Mouse (Mus musculus): ENCODE measurements around the gene 1110059G10Rik. TPM values are rescaled to one million over a fixed set of nuclear protein-coding genes. Genes with fewer than 3 reads are reported as not detected.

1110059G10Rik gene
- polyA plus RNA-seq (2014; fragmentation: Nextera tagmentation; extraction: Ambion mirVana): 36.6 and 37.3 TPM in 2 replicates

DNA sequence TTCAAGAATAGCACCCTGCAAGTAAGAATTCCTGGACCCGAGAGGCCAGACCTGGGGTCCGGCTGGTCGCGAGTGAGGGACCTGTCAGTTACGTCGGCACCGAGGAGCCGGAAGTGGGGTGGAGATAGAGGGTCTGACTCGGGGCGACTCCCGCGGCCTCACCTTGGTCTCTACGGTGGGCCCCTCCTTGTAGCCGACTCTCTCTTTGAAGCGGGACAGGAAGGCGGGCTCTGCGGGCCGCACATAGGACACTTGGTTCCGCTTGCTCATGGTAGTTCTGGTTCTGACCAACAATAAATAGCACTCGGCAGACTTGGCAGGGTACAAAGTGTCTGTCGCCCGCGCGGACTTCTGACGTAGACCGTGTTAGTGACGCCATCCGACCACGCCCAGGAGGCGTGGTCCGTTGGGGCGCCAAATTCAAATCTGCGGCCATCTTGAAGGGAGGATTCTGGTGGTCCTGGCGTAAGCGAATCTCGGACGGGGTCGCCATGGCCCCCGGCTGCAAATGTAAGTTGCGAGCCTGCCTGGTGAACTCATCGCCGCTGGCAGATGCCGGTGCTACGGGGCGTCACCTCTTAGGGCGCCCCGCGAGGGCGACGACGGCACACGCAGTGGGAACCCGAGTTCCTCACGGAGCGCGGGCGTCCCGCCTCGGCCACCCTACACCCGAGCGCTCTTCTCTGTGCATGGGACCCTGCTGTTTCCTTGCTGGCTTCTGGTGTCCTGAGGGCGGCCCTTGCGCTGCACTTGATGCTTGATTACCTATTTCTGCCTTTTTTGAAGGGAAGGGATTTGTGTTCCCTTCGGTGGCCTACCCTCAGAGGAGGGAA lies at the start of gene 1110059G10Rik, which contains the start of gene Kif15:
TSS of gene 1110059G10Rik (minus strand) at position 358 of the 833 bp plus-strand sequence.
TSS of gene Kif15 (plus strand) at position 404 of the 833 bp plus-strand sequence.
- DNase-seq (ENCODE audit: low spot score) (peak; percentile 99), ATAC-seq (ENCODE audit: low FRiP score) (peak; percentile 99)
- no peaks in the 10 kb centered on the region for H3K9me3 ChIP-seq (ENCODE audit: control insufficient read depth, low read length)
- peak within 1 kb of the TSS; percentile 81 for H3K4me3 ChIP-seq (ENCODE audit: low read depth, low read length)
- H3K9ac ChIP-seq (ENCODE audit: low read depth, low read length): peak within 1 kb of the TSS; percentile 72
- no peaks in the 10 kb centered on the region for H3K27me3 ChIP-seq (ENCODE audit: control insufficient read depth, insufficient read depth, low read length)
- H3K4me1 ChIP-seq (replicated peaks; ENCODE audit: control insufficient read depth, insufficient read depth, low read length): 0 out of 2 replicates have a peak, but pooled peaks cover 2% of the 10 kb centered on the region
- no peaks in the 10 kb centered on the region for H3K36me3 ChIP-seq (ENCODE audit: control insufficient read depth, insufficient read depth, low read length)
- peak within 1 kb of the TSS; percentile 65 for H3K27ac ChIP-seq (ENCODE audit: low read depth, low read length)
- WGBS: under 1% methylated on average over 64 of the region's 64 CpGs
- peak within 1 kb of the TSS; percentile 69 for H3K4me2 ChIP-seq (replicated peaks; ENCODE audit: low read depth, low read length)

DNA sequence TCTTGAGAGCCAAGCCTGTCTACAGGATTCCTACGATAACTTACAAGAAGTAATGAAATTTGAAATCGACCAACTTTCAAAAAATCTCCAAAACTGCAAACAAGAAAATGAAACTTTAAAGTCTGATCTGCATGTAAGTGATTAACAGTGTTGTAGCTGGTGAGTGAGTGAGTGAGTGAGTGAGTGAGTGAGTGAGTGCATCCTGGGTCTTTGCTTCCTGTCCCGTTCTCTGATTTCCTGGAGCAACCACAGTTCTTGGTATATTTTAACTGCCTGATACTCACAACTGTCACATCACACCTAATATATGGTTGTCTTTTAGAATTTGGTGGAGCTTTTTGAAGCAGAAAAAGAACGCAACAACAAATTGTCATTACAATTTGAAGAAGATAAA lies 48.4 kb upstream of the 1110059G10Rik start:
- DNase-seq (ENCODE audit: low spot score) (no peak), ATAC-seq (ENCODE audit: low FRiP score) (no peak)
- Histone ChIP-seq H3K27me3 (ENCODE audit: control insufficient read depth, insufficient read depth, low read length) (no peaks in the 10 kb centered on the region), H3K9ac (ENCODE audit: low read depth, low read length) (no peak overlapping the region), H3K4me1 (replicated peaks; ENCODE audit: control insufficient read depth, insufficient read depth, low read length) (no peaks in the 10 kb centered on the region), H3K4me2 (replicated peaks; ENCODE audit: low read depth, low read length) (no peak overlapping the region), H3K4me3 (ENCODE audit: low read depth, low read length) (no peak overlapping the region), H3K36me3 (ENCODE audit: control insufficient read depth, insufficient read depth, low read length) (0 out of 2 replicates have a peak, but pooled peaks cover 4% of the 10 kb centered on the region), H3K9me3 (ENCODE audit: control insufficient read depth, low read length) (no peaks in the 10 kb centered on the region), H3K27ac (ENCODE audit: low read depth, low read length) (no peak overlapping the region)
- 96% methylated on average over 4 of the region's 4 CpGs for WGBS

DNA sequence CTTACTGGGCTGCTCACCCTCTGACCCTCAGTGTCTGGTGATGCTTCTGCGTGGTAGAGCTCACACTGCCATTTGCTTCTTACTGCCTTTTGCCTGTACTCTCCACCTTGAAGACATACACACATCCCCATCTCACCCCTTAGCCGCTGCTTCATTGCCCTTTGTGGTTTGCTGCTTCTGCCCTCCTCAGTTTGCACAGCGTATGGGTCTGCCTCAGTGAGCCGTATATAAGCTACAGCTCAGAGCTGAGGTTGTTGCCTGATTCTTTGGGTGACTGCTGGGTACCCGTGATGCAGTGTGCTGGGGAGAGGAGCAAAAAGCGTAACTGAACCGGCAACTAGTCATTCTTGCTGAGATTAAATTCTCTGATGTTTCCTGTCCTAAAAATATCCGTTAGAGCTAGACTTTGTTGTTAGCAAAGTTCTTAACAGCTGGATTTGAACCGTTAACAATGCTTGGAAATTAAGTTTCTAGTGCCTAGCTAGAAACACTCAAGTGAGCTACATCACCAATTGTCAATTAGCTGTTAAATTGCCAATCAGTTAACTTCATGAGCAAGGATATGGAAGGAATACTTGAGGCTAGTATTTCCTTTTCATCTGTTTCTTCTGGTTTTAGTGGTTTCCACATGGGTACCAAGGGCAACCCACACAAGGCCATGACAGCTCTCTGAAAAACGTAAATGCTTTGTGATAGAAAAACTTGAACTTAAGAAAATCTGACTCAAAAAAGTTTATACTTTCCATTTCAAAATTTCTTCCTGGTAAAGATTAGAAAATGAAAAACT lies 47.8 kb upstream of the 1110059G10Rik start:
- DNase-seq (ENCODE audit: low spot score): no peak
- H3K9me3 ChIP-seq (ENCODE audit: control insufficient read depth, low read length): no peaks in the 10 kb centered on the region
- no peak for ATAC-seq (ENCODE audit: low FRiP score)
- H3K36me3 ChIP-seq (ENCODE audit: control insufficient read depth, insufficient read depth, low read length): 0 out of 2 replicates have a peak, but pooled peaks cover 4% of the 10 kb centered on the region
- H3K9ac ChIP-seq (ENCODE audit: low read depth, low read length): no peak overlapping the region
- H3K27me3 ChIP-seq (ENCODE audit: control insufficient read depth, insufficient read depth, low read length): no peaks in the 10 kb centered on the region
- H3K4me3 ChIP-seq (ENCODE audit: low read depth, low read length): no peak overlapping the region
- no peak overlapping the region for H3K4me2 ChIP-seq (replicated peaks; ENCODE audit: low read depth, low read length)
- no peaks in the 10 kb centered on the region for H3K4me1 ChIP-seq (replicated peaks; ENCODE audit: control insufficient read depth, insufficient read depth, low read length)
- H3K27ac ChIP-seq (ENCODE audit: low read depth, low read length): no peak overlapping the region
- WGBS: 96% methylated on average over 10 of the region's 10 CpGs

DNA sequence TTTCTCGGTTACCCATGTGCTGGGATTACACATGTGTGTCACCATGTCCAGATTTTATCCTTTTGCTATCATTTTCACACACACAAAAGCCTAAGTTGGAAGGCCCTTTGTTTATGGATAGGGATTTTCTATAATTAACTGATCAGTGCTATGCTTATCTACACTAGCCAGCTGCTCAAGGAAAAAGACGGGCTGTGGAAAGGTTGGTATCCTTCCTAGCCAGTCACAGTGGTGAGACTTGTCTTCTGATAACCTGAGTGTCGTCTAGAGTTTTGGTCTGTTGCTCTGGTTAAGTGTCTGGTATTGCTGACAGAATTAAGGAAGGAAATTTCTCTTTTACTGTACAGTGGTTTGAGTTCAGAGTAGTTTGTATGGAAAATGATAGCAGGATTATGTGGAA lies 21.9 kb downstream of the 1110059G10Rik start:
- H3K4me1 ChIP-seq (replicated peaks; ENCODE audit: control insufficient read depth, insufficient read depth, low read length): no peaks in the 10 kb centered on the region
- H3K4me2 ChIP-seq (replicated peaks; ENCODE audit: low read depth, low read length): no peak overlapping the region
- H3K9me3 ChIP-seq (ENCODE audit: control insufficient read depth, low read length): no peaks in the 10 kb centered on the region
- ATAC-seq (ENCODE audit: low FRiP score): no peak
- no peak for DNase-seq (ENCODE audit: low spot score)
- no peaks in the 10 kb centered on the region for H3K27me3 ChIP-seq (ENCODE audit: control insufficient read depth, insufficient read depth, low read length)
- no peak overlapping the region for H3K9ac ChIP-seq (ENCODE audit: low read depth, low read length)
- H3K27ac ChIP-seq (ENCODE audit: low read depth, low read length): no peak overlapping the region
- WGBS: 92% methylated on average over 3 of the region's 3 CpGs
- H3K4me3 ChIP-seq (ENCODE audit: low read depth, low read length): no peak overlapping the region
- peaks cover 47% of the 10 kb centered on the region for H3K36me3 ChIP-seq (ENCODE audit: control insufficient read depth, insufficient read depth, low read length)

DNA sequence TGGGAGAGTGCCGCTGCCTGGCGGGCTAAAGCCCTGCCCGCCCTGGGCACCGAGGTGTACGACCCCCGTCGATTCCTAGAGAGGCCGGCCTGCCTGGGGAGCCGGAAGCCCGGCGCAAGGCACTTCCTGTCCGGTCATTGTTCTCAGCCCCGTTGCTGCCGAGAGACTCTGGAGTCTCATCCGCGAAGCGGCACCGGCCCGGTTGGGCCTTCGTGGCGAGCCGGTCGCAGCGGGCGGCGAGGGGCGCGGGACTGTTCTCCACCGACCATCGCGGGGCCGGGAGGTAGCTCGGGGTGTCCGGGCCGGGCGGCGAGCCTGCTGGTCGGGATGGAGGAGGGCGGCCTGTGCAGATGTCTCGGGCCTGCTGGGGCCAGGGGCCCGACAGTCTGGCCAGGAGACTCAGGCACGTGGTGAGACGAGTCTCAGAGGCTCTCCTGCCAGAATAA lies 27.8 kb downstream of the 1110059G10Rik start, which contains the start of gene Zfp105:
TSS of gene Zfp105 (plus strand) at position 137 of the 446 bp plus-strand sequence.
- DNase-seq (ENCODE audit: low spot score) (peak; percentile 90), ATAC-seq (ENCODE audit: low FRiP score) (peak; percentile 99)
- under 1% methylated on average over 41 of the region's 43 CpGs for WGBS

DNA sequence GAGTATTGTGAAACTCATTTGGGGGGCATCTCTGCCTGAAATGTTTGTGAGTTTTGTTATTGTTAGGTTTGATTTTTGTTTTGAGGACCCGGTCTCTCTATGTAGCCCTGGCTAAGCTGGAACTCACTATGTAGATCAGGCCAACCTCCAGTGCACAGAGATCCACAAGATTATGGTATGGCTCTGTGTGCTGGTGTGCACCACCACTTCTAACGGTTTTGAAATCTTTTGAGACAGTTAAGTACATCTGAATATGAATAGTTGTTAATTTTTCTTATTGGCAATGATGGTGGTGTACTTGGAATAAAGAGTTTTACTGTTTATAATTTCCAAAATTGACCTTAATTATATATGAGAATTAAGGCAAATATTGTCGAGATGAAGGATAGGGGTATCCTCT lies 28.4 kb downstream of the 1110059G10Rik start:
- peak overlapping the region; percentile 96; the same call in 1 of the 2 replicates for H3K9ac ChIP-seq (ENCODE audit: low read depth, low read length)
- ATAC-seq (ENCODE audit: low FRiP score): peak; percentile 68
- no peaks in the 10 kb centered on the region for H3K9me3 ChIP-seq (ENCODE audit: control insufficient read depth, low read length)
- H3K4me1 ChIP-seq (replicated peaks; ENCODE audit: control insufficient read depth, insufficient read depth, low read length): no peaks in the 10 kb centered on the region
- no peak overlapping the region for H3K4me2 ChIP-seq (replicated peaks; ENCODE audit: low read depth, low read length)
- no peak overlapping the region for H3K27ac ChIP-seq (ENCODE audit: low read depth, low read length)
- peak overlapping the region; percentile 82; the same call in 1 of the 2 replicates for H3K4me3 ChIP-seq (ENCODE audit: low read depth, low read length)
- H3K36me3 ChIP-seq (ENCODE audit: control insufficient read depth, insufficient read depth, low read length): peaks cover 14% of the 10 kb centered on the region
- 16% methylated on average over 3 of the region's 3 CpGs for WGBS
- peak; percentile 6 for DNase-seq (ENCODE audit: low spot score)
- H3K27me3 ChIP-seq (ENCODE audit: control insufficient read depth, insufficient read depth, low read length): no peaks in the 10 kb centered on the region

More for the DNA sequence above, 27.8 kb downstream of the 1110059G10Rik start, which contains the start of gene Zfp105:
- Histone ChIP-seq H3K27ac (ENCODE audit: low read depth, low read length) (peak within 1 kb of the TSS; percentile 76), H3K4me1 (replicated peaks; ENCODE audit: control insufficient read depth, insufficient read depth, low read length) (no peaks in the 10 kb centered on the region), H3K36me3 (ENCODE audit: control insufficient read depth, insufficient read depth, low read length) (peaks cover 17% of the 10 kb centered on the region), H3K9me3 (ENCODE audit: control insufficient read depth, low read length) (no peaks in the 10 kb centered on the region), H3K4me3 (ENCODE audit: low read depth, low read length) (peak within 1 kb of the TSS; percentile 82), H3K27me3 (ENCODE audit: control insufficient read depth, insufficient read depth, low read length) (no peaks in the 10 kb centered on the region), H3K4me2 (replicated peaks; ENCODE audit: low read depth, low read length) (peak within 1 kb of the TSS; percentile 51), H3K9ac (ENCODE audit: low read depth, low read length) (peak within 1 kb of the TSS; percentile 96)

DNA sequence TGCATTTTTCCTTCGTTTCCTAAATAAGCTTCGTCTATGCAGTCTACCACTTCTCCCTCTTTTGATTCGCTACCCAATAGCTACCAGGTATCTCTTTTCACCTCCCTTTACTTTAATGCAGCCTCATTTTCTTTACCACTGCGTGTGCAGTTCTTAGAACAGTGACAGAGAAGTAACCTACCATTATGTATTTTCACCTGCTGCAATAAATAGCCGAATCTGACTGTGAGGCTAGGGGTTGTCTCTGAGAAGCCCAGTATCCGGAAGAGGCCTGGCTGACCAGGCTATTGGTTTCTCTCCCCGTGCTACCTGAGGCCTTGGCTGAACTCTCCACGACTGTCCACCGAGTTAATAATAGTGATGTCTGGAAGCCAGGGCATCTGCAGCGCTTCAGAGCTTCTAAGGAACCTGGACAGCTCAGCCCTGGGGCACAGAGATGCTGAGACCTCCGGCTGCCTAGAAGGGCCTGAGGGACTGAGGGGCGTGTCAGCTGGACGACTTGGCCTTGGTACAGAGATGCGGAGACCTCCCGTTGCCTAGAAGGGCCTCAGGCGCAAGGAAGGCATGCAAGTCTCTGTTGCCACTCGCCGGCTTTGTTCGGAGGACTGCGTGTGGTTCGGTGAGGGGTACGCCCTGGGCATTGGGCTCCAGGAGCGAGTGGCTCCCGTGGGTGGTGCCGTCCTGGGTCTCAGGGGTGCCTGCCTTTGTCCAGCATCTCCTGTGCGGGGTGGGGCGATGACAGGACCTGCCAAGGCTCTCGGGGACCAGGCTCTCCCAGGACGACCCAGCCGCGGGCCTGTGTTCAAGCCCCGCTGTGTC lies 47.9 kb downstream of the 1110059G10Rik start:
- Histone ChIP-seq H3K27me3 (ENCODE audit: control insufficient read depth, insufficient read depth, low read length) (no peaks in the 10 kb centered on the region), H3K4me1 (replicated peaks; ENCODE audit: control insufficient read depth, insufficient read depth, low read length) (no peaks in the 10 kb centered on the region), H3K36me3 (ENCODE audit: control insufficient read depth, insufficient read depth, low read length) (no peaks in the 10 kb centered on the region), H3K4me2 (replicated peaks; ENCODE audit: low read depth, low read length) (peak overlapping the region; percentile 59), H3K9ac (ENCODE audit: low read depth, low read length) (peak overlapping the region; percentile 85), H3K9me3 (ENCODE audit: control insufficient read depth, low read length) (no peaks in the 10 kb centered on the region), H3K4me3 (ENCODE audit: low read depth, low read length) (peak overlapping the region; percentile 57), H3K27ac (ENCODE audit: low read depth, low read length) (peak overlapping the region; percentile 40; the same call in 1 of the 2 replicates)
- WGBS: 12% methylated on average over 32 of the region's 32 CpGs
- peak; percentile 90 for DNase-seq (ENCODE audit: low spot score)
- peak; percentile 98 for ATAC-seq (ENCODE audit: low FRiP score)

DNA sequence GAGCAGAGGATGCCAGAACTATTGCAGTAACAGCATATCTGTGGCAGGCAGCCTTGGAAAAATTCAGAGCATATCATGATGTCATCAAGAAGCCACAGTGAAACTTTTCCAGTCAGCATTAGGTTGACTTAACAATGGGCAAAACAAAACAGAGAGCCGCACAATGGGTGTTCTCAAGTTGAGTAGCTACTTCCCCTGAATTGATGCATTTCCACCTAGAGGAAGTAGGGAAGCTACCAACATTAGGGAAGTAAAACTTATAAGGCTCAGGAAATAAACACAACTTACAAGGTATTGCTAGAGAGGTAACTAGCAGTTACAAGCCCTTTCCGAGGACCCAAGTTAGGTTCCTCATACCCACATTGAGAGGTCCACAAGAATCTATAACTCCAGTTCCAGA lies 49.8 kb downstream of the 1110059G10Rik start:
- WGBS: 91% methylated on average over 2 of the region's 2 CpGs
- H3K36me3 ChIP-seq (ENCODE audit: control insufficient read depth, insufficient read depth, low read length): no peaks in the 10 kb centered on the region
- no peaks in the 10 kb centered on the region for H3K27me3 ChIP-seq (ENCODE audit: control insufficient read depth, insufficient read depth, low read length)
- H3K4me1 ChIP-seq (replicated peaks; ENCODE audit: control insufficient read depth, insufficient read depth, low read length): no peaks in the 10 kb centered on the region
- ATAC-seq (ENCODE audit: low FRiP score) (no peak), DNase-seq (ENCODE audit: low spot score) (no peak)
- H3K4me2 ChIP-seq (replicated peaks; ENCODE audit: low read depth, low read length): no peak overlapping the region
- no peaks in the 10 kb centered on the region for H3K9me3 ChIP-seq (ENCODE audit: control insufficient read depth, low read length)
- H3K9ac ChIP-seq (ENCODE audit: low read depth, low read length): no peak overlapping the region
- H3K27ac ChIP-seq (ENCODE audit: low read depth, low read length): no peak overlapping the region
- no peak overlapping the region for H3K4me3 ChIP-seq (ENCODE audit: low read depth, low read length)
